Mouse (Mus musculus): ENCODE measurements around the gene Hhat. TPM values are rescaled to one million over a fixed set of nuclear protein-coding genes. Genes with fewer than 3 reads are reported as not detected.

The Hhat gene
- total and polyA plus RNA-seq, 3 experiments: 0.21 to 1.2 (median 1.1) TPM

DNA sequence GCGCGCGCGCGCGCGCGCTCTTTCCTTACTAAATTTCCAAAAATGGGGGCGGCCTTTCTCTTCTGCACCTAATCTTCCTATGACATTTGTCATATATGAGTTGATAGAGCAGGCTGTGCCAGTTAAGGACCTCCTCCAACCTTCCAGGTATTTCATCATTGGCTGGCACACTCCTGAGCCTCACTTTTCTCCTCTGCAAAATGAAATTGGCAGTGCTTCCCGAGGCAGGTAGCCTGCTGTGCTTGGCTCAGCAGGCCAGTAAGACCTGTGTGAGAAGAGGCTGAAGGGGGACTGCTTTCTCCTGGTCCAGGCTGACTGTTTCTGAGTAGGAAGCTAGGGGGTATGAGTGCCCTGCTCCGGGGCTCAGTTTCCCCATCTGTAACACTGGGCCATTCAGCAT, 283.5 kb downstream of the Hhat start:
- TF ChIP-seq JUND (conservative IDR thresholded peaks at IDR 0.05; ENCODE audit: low read depth, low read length): no peak
- no peak for TF ChIP-seq MAZ (IDR thresholded peaks at IDR 0.05; ENCODE audit: low read depth, low read length)
- TF ChIP-seq MAX (IDR thresholded peaks at IDR 0.05; ENCODE audit: low read length): no peak
- TF ChIP-seq TBP (conservative IDR thresholded peaks at IDR 0.05; ENCODE audit: low read depth, low read length): no peak
- TF ChIP-seq SMC3 (IDR thresholded peaks at IDR 0.05; ENCODE audit: low read depth, low read length): no peak
- TF ChIP-seq MEF2A (IDR thresholded peaks at IDR 0.05; ENCODE audit: borderline replicate concordance, low read depth, low read length): no peak
- no peak for TF ChIP-seq GABPA (IDR thresholded peaks at IDR 0.05; ENCODE audit: insufficient replicate concordance, low read depth, low read length)
- TF ChIP-seq UBTF (IDR thresholded peaks at IDR 0.05; ENCODE audit: low read depth, low read length): no peak
- TF ChIP-seq CTCF (conservative IDR thresholded peaks at IDR 0.05 in 1 of 2, IDR thresholded peaks at IDR 0.05 in 1 of 2; ENCODE audit: low read depth in 2 of 2, low read length in 2 of 2): no peak
- TF ChIP-seq RAD21 (IDR thresholded peaks at IDR 0.05; ENCODE audit: low read depth, low read length): no peak
- TF ChIP-seq EP300 (IDR thresholded peaks at IDR 0.05; ENCODE audit: low read length): no peak
- no peak for TF ChIP-seq BHLHE40 (IDR thresholded peaks at IDR 0.05; ENCODE audit: low read depth, low read length)
- no peak for TF ChIP-seq CHD2 (IDR thresholded peaks at IDR 0.05; ENCODE audit: low read length)
- no peak for TF ChIP-seq MYC (IDR thresholded peaks at IDR 0.05; ENCODE audit: low read depth, low read length)
- TF ChIP-seq KAT2A (IDR thresholded peaks at IDR 0.05; ENCODE audit: insufficient replicate concordance, low read length): no peak
- DNase-seq (ENCODE audit: extremely low read depth): no peak
- in situ Hi-C loops (cut with MboI; ENCODE audit: low pct_ligation_motif_present, low pct_unique_long_range_greater_than_20kb, low sequenced_read_pairs) (no loop called here), dilution Hi-C loops (cut with MboI; ENCODE audit: extremely low pct_ligation_motif_present, extremely low pct_unique_long_range_greater_than_20kb, low sequenced_read_pairs) (no loop called here)
- H3K36me3 ChIP-seq (replicated peaks in 1 of 2; ENCODE audit: control insufficient read depth in 1 of 2, insufficient read depth in 1 of 2, low read length in 1 of 2): no peaks in the 10 kb centered on the region
- no peaks in the 10 kb centered on the region for H3K79me2 ChIP-seq (replicated peaks; ENCODE audit: control insufficient read depth, extremely low read depth, insufficient read depth, poor library complexity, severe bottlenecking)
- H3K27ac ChIP-seq (ENCODE audit: insufficient read depth, low read depth): no peak overlapping the region
- H3K27me3 ChIP-seq (replicated peaks): peaks cover 26% of the 10 kb centered on the region
- no peak overlapping the region for H3K4me2 ChIP-seq (ENCODE audit: insufficient read depth, low read depth, poor library complexity, severe bottlenecking)
- H3K4me3 ChIP-seq (replicated peaks in 1 of 3; ENCODE audit: low read depth in 2 of 3, low read length in 2 of 3, poor library complexity in 1 of 3): no peak overlapping the region
- no peak overlapping the region for H3K9ac ChIP-seq (ENCODE audit: insufficient read depth, low read depth)
- peaks cover 0 to 8% of the 10 kb centered on the region in 2 experiments; a peak in 2 of 4 replicates for H3K4me1 ChIP-seq (ENCODE audit: control insufficient read depth in 1 of 2, insufficient read depth in 2 of 2)
- no peaks in the 10 kb centered on the region for H3K9me3 ChIP-seq (replicated peaks; ENCODE audit: low read length)

DNA sequence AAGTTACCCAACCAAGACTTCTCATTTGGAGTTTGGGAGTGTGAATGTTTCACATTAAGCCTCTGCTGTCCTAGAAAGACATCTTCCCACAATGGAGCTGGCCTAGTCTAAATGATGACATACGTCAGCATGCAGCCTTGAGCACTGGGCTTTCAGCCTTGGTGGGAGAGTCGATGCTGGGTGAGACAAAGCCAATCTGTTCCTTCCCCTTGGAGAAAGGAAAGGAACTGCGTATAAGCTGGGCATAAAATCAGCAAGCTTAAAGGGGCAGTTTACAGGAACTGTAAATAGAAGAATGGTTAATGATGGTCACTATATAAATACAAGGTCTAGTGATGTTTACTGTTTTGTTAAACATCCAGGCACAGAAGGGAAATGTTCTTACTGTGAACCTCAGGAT, 286.0 kb downstream of the Hhat start:
- Histone ChIP-seq H3K4me1 (ENCODE audit: control insufficient read depth in 1 of 2, insufficient read depth in 2 of 2) (peaks cover 0 to 3% of the 10 kb centered on the region in 2 experiments; a peak in 2 of 4 replicates), H3K27ac (ENCODE audit: insufficient read depth, low read depth) (no peak overlapping the region), H3K9me3 (replicated peaks; ENCODE audit: low read length) (no peaks in the 10 kb centered on the region), H3K27me3 (replicated peaks) (peaks cover 39% of the 10 kb centered on the region), H3K36me3 (replicated peaks in 1 of 2; ENCODE audit: control insufficient read depth in 1 of 2, insufficient read depth in 1 of 2, low read length in 1 of 2) (no peaks in the 10 kb centered on the region), H3K79me2 (replicated peaks; ENCODE audit: control insufficient read depth, extremely low read depth, insufficient read depth, poor library complexity, severe bottlenecking) (no peaks in the 10 kb centered on the region), H3K4me2 (ENCODE audit: insufficient read depth, low read depth, poor library complexity, severe bottlenecking) (no peak overlapping the region), H3K4me3 (replicated peaks in 1 of 3; ENCODE audit: low read depth in 2 of 3, low read length in 2 of 3, poor library complexity in 1 of 3) (no peak overlapping the region), H3K9ac (ENCODE audit: insufficient read depth, low read depth) (no peak overlapping the region)
- no peak for DNase-seq (ENCODE audit: extremely low read depth)
- TF ChIP-seq E2F4 (IDR thresholded peaks at IDR 0.05; ENCODE audit: insufficient replicate concordance, low read depth, low read length) (no peak), BHLHE40 (IDR thresholded peaks at IDR 0.05; ENCODE audit: low read depth, low read length) (no peak), NELFE (IDR thresholded peaks at IDR 0.05; ENCODE audit: low read depth, low read length) (no peak), JUN (IDR thresholded peaks at IDR 0.05; ENCODE audit: insufficient read depth, low read depth, low read length) (no peak), ELF1 (IDR thresholded peaks at IDR 0.05; ENCODE audit: low read depth, low read length) (no peak), TCF12 (IDR thresholded peaks at IDR 0.05; ENCODE audit: low read depth, low read length) (no peak), PAX5 (IDR thresholded peaks at IDR 0.05; ENCODE audit: low read length) (no peak), KAT2A (IDR thresholded peaks at IDR 0.05; ENCODE audit: insufficient replicate concordance, low read length) (no peak), MYC (IDR thresholded peaks at IDR 0.05; ENCODE audit: low read depth, low read length) (no peak), JUND (conservative IDR thresholded peaks at IDR 0.05; ENCODE audit: low read depth, low read length) (no peak), IRF4 (IDR thresholded peaks at IDR 0.05; ENCODE audit: low read depth, low read length) (no peak), SIN3A (IDR thresholded peaks at IDR 0.05; ENCODE audit: low read length) (no peak), SMC3 (IDR thresholded peaks at IDR 0.05; ENCODE audit: low read depth, low read length) (no peak), ZKSCAN1 (IDR thresholded peaks at IDR 0.05; ENCODE audit: borderline replicate concordance, low read depth, low read length) (no peak), USF1 (IDR thresholded peaks at IDR 0.05; ENCODE audit: low read depth, low read length) (no peak), MAFK (IDR thresholded peaks at IDR 0.05; ENCODE audit: insufficient replicate concordance, low read length) (no peak), POLR2AphosphoS2 (IDR thresholded peaks at IDR 0.05; ENCODE audit: low read depth, low read length) (no peak), EP300 (IDR thresholded peaks at IDR 0.05; ENCODE audit: low read length) (no peak), MAZ (IDR thresholded peaks at IDR 0.05; ENCODE audit: low read depth, low read length) (no peak), RAD21 (IDR thresholded peaks at IDR 0.05; ENCODE audit: low read depth, low read length) (no peak)
- in situ Hi-C loops (cut with MboI; ENCODE audit: low pct_ligation_motif_present, low pct_unique_long_range_greater_than_20kb, low sequenced_read_pairs) (no loop called here), dilution Hi-C loops (cut with MboI; ENCODE audit: extremely low pct_ligation_motif_present, extremely low pct_unique_long_range_greater_than_20kb, low sequenced_read_pairs) (no loop called here)
